Mouse (Mus musculus) midbrain, embryonic 15.5 days (tissue): ENCODE measurements around the gene P3h2. TPM values are rescaled to one million over a fixed set of nuclear protein-coding genes. Genes with fewer than 3 reads are reported as not detected.

Experiments used
- ATAC-seq: fragments of 200-750 bp; cut with Nextera tagmentation; replicated peaks from 2 replicates; pipeline ENCODE4 v1.8.0; 2017; ENCODE audit warnings: moderate TSS enrichment
- H3K27ac ChIP-seq: fragments of 300-500 bp; sonication (generic); 2 replicates; pipeline ENCODE4 v1.5.1; 2015; ENCODE audit warnings: mild to moderate bottlenecking, inconsistent platforms
- H3K27me3 ChIP-seq: fragments of 300-500 bp; sonication (generic); replicated peaks from 2 replicates; pipeline ENCODE4 v1.6.1; 2015; ENCODE audit warnings: inconsistent platforms
- H3K36me3 ChIP-seq: fragments of 300-500 bp; sonication (generic); replicated peaks from 2 replicates; pipeline ENCODE4 v1.6.1; 2015; ENCODE audit warnings: inconsistent platforms
- H3K4me1 ChIP-seq: fragments of 300-500 bp; sonication (generic); 2 replicates; pipeline ENCODE4 v1.6.1; 2015; ENCODE audit warnings: inconsistent platforms
- H3K4me2 ChIP-seq: fragments of 300-500 bp; sonication (generic); 2 replicates; pipeline ENCODE4 v1.6.1; 2015; ENCODE audit warnings: inconsistent platforms, mild to moderate bottlenecking, moderate library complexity
- H3K4me3 ChIP-seq: fragments of 300-500 bp; sonication (generic); 2 replicates; pipeline ENCODE4 v1.5.1; 2015; ENCODE audit warnings: mild to moderate bottlenecking, inconsistent platforms
- H3K9ac ChIP-seq: fragments of 300-500 bp; sonication (generic); 2 replicates; pipeline ENCODE4 v1.6.1; 2015; ENCODE audit warnings: mild to moderate bottlenecking, inconsistent platforms
- H3K9me3 ChIP-seq: fragments of 300-500 bp; sonication (generic); 2 replicates; pipeline ENCODE4 v1.6.1; 2016; ENCODE audit warnings: inconsistent platforms
- WGBS: fragments of 180-500 bp; shearing (Covaris S2); methylation state at CpG from one replicate; pipeline ENCODE4 v1.1.7; 2015; ENCODE audit warnings: mixed read lengths; 5-methylcytosine and 5-hydroxymethylcytosine counted together
- polyA plus RNA-seq: library from polyadenylated mRNA; unstranded; fragments of >200 nt; fragmentation: Nextera tagmentation; extraction: Ambion mirVana; gene quantifications from 2 replicates; pipeline ENCODE4 v1.2.1, GENCODE M21; 2015

The P3h2 gene
- 0.56 and 1.2 TPM in 2 replicates for polyA plus RNA-seq

GRCm38 (mm10) chr16:26105115-26105974 is at the start of gene P3h2:
Gene P3h2, minus strand, starts transcription at chr16:26105784.
- H3K4me1 ChIP-seq = peaks cover 7% of the 10 kb centered on the region; the same call in 1 of the 2 replicates
- peak within 1 kb of the TSS; percentile 69 for H3K27ac ChIP-seq
- peak; percentile 95 for ATAC-seq
- H3K9ac ChIP-seq = peak within 1 kb of the TSS; percentile 60
- H3K4me2 ChIP-seq = peak within 1 kb of the TSS; percentile 78
- H3K36me3 ChIP-seq = no peaks in the 10 kb centered on the region
- no peaks in the 10 kb centered on the region for H3K9me3 ChIP-seq
- WGBS = under 1% methylated on average over 97 of the region's 101 CpGs
- H3K27me3 ChIP-seq = peaks cover 14% of the 10 kb centered on the region
- H3K4me3 ChIP-seq = peak within 1 kb of the TSS; percentile 68

- H3K36me3 ChIP-seq = no peaks in the 10 kb centered on the region
- H3K9me3 ChIP-seq = no peaks in the 10 kb centered on the region
- H3K27me3 ChIP-seq = no peaks in the 10 kb centered on the region
- no peak for ATAC-seq
- 85% methylated on average over 2 of the region's 2 CpGs for WGBS
- H3K9ac ChIP-seq = no peak overlapping the region
- H3K4me3 ChIP-seq = no peak overlapping the region
- H3K4me2 ChIP-seq = no peak overlapping the region
- no peaks in the 10 kb centered on the region for H3K4me1 ChIP-seq
- no peak overlapping the region for H3K27ac ChIP-seq
Measured at GRCm38 (mm10) chr16:26152258-26152657, 46.7 kb upstream of the P3h2 start.

GRCm38 (mm10) chr16:26150943-26151342 is 45.4 kb upstream of the P3h2 start:
- Histone ChIP-seq H3K36me3 (no peaks in the 10 kb centered on the region), H3K9me3 (no peaks in the 10 kb centered on the region), H3K27me3 (no peaks in the 10 kb centered on the region), H3K4me3 (no peak overlapping the region), H3K4me2 (no peak overlapping the region), H3K4me1 (no peaks in the 10 kb centered on the region), H3K27ac (no peak overlapping the region), H3K9ac (no peak overlapping the region)
- WGBS = 89% methylated on average over 1 of the region's 1 CpGs
- ATAC-seq = no peak

- Histone ChIP-seq H3K27me3 (no peaks in the 10 kb centered on the region), H3K4me1 (no peaks in the 10 kb centered on the region), H3K4me3 (no peak overlapping the region), H3K9me3 (no peaks in the 10 kb centered on the region), H3K9ac (no peak overlapping the region), H3K36me3 (no peaks in the 10 kb centered on the region), H3K4me2 (no peak overlapping the region), H3K27ac (no peak overlapping the region)
- WGBS = 100% methylated on average over 1 of the region's 1 CpGs
- no peak for ATAC-seq
Measured at GRCm38 (mm10) chr16:26146853-26147252, 41.3 kb upstream of the P3h2 start.

- Histone ChIP-seq H3K4me1 (no peaks in the 10 kb centered on the region), H3K27me3 (no peaks in the 10 kb centered on the region), H3K36me3 (no peaks in the 10 kb centered on the region), H3K4me2 (no peak overlapping the region), H3K9ac (no peak overlapping the region), H3K9me3 (no peaks in the 10 kb centered on the region), H3K4me3 (no peak overlapping the region), H3K27ac (no peak overlapping the region)
- no peak for ATAC-seq
- 80% methylated on average over 1 of the region's 1 CpGs for WGBS
Measured at GRCm38 (mm10) chr16:26131126-26131525, 25.5 kb upstream of the P3h2 start.

- peaks cover 11% of the 10 kb centered on the region for H3K27me3 ChIP-seq
- no peak overlapping the region for H3K9ac ChIP-seq
- no peaks in the 10 kb centered on the region for H3K9me3 ChIP-seq
- no peak for ATAC-seq
- WGBS = 81% methylated on average over 5 of the region's 5 CpGs
- peaks cover 7% of the 10 kb centered on the region; the same call in 1 of the 2 replicates for H3K4me1 ChIP-seq
- peak overlapping the region; percentile 78; the same call in 1 of the 2 replicates for H3K4me2 ChIP-seq
- H3K27ac ChIP-seq = no peak overlapping the region
- no peak overlapping the region for H3K4me3 ChIP-seq
- H3K36me3 ChIP-seq = no peaks in the 10 kb centered on the region
Measured at GRCm38 (mm10) chr16:26106618-26107017, 1.0 kb upstream of the P3h2 start.

GRCm38 (mm10) chr16:26106041-26106617 is 545 bp upstream of the P3h2 start:
- H3K4me1 ChIP-seq = peaks cover 7% of the 10 kb centered on the region; the same call in 1 of the 2 replicates
- H3K4me3 ChIP-seq = peak overlapping the region; percentile 68
- peak overlapping the region; percentile 69 for H3K27ac ChIP-seq
- peak; percentile 19 for ATAC-seq
- no peaks in the 10 kb centered on the region for H3K36me3 ChIP-seq
- H3K27me3 ChIP-seq = peaks cover 14% of the 10 kb centered on the region
- peak overlapping the region; percentile 78 for H3K4me2 ChIP-seq
- peak overlapping the region; percentile 60; the same call in 1 of the 2 replicates for H3K9ac ChIP-seq
- no peaks in the 10 kb centered on the region for H3K9me3 ChIP-seq
- 10% methylated on average over 5 of the region's 5 CpGs for WGBS

- no peak overlapping the region; the same call in 1 of the 2 replicates for H3K4me2 ChIP-seq
- H3K27me3 ChIP-seq = peaks cover 14% of the 10 kb centered on the region
- H3K27ac ChIP-seq = no peak overlapping the region
- no peak for ATAC-seq
- H3K4me3 ChIP-seq = 0 out of 2 replicates have a peak overlapping the region, but pooled peaks have one; percentile 68
- WGBS = 44% methylated on average over 4 of the region's 4 CpGs
- H3K9ac ChIP-seq = no peak overlapping the region
- H3K4me1 ChIP-seq = peaks cover 7% of the 10 kb centered on the region; the same call in 1 of the 2 replicates
- no peaks in the 10 kb centered on the region for H3K36me3 ChIP-seq
- H3K9me3 ChIP-seq = no peaks in the 10 kb centered on the region
Measured at GRCm38 (mm10) chr16:26104274-26104673, 1.3 kb downstream of the P3h2 start.

- H3K27ac ChIP-seq = no peak overlapping the region
- H3K36me3 ChIP-seq = no peaks in the 10 kb centered on the region
- no peaks in the 10 kb centered on the region for H3K9me3 ChIP-seq
- peaks cover 7% of the 10 kb centered on the region; the same call in 1 of the 2 replicates for H3K4me1 ChIP-seq
- no peak overlapping the region for H3K9ac ChIP-seq
- H3K4me3 ChIP-seq = no peak overlapping the region
- WGBS = 90% methylated on average over 2 of the region's 2 CpGs
- ATAC-seq = no peak
- no peak overlapping the region for H3K4me2 ChIP-seq
- H3K27me3 ChIP-seq = peaks cover 14% of the 10 kb centered on the region
Measured at GRCm38 (mm10) chr16:26102856-26103255, 2.7 kb downstream of the P3h2 start.

GRCm38 (mm10) chr16:26100167-26100566 is 5.4 kb downstream of the P3h2 start:
- no peaks in the 10 kb centered on the region for H3K9me3 ChIP-seq
- no peak overlapping the region for H3K4me2 ChIP-seq
- H3K36me3 ChIP-seq = no peaks in the 10 kb centered on the region
- no peak overlapping the region for H3K9ac ChIP-seq
- no peaks in the 10 kb centered on the region; the same call in 1 of the 2 replicates for H3K4me1 ChIP-seq
- no peak overlapping the region for H3K4me3 ChIP-seq
- no peak for ATAC-seq
- 28% methylated on average over 4 of the region's 4 CpGs for whole genome bisulfite sequencing
- H3K27ac ChIP-seq = no peak overlapping the region
- H3K27me3 ChIP-seq = 0 out of 2 replicates have a peak, but pooled peaks cover 10% of the 10 kb centered on the region

GRCm38 (mm10) chr16:26095696-26096284 is 9.8 kb downstream of the P3h2 start:
- Histone ChIP-seq H3K4me2 (no peak overlapping the region), H3K4me3 (no peak overlapping the region), H3K9me3 (no peaks in the 10 kb centered on the region), H3K4me1 (no peaks in the 10 kb centered on the region), H3K27me3 (no peaks in the 10 kb centered on the region), H3K27ac (no peak overlapping the region), H3K36me3 (no peaks in the 10 kb centered on the region), H3K9ac (no peak overlapping the region)
- no peak for ATAC-seq
- 82% methylated on average over 7 of the region's 7 CpGs for WGBS

- no peaks in the 10 kb centered on the region for H3K9me3 ChIP-seq
- H3K9ac ChIP-seq = no peak overlapping the region
- H3K27me3 ChIP-seq = no peaks in the 10 kb centered on the region
- WGBS = 72% methylated on average over 4 of the region's 4 CpGs
- H3K36me3 ChIP-seq = no peaks in the 10 kb centered on the region
- no peaks in the 10 kb centered on the region for H3K4me1 ChIP-seq
- H3K27ac ChIP-seq = no peak overlapping the region
- no peak for ATAC-seq
- H3K4me2 ChIP-seq = no peak overlapping the region
- H3K4me3 ChIP-seq = no peak overlapping the region
Measured at GRCm38 (mm10) chr16:26093888-26094287, 11.7 kb downstream of the P3h2 start.
